Mouse (Mus musculus) stomach, embryonic 16.5 days (tissue): ENCODE measurements at regions not wholly inside any gene's neighbourhood (a gene's known extent, or its start where the extent isn't known, plus 50 kb on each side); places are given as distances from the start of the nearest gene placed in this dataset.

Source experiments
- ATAC-seq: fragments of 200-750 bp; cut with Nextera tagmentation; 2 replicates; pipeline ENCODE4 v1.8.0; 2017; ENCODE audit warnings: moderate number of reproducible peaks, moderate TSS enrichment; ENCODE audit not compliant: insufficient read depth, low FRiP score
- H3K27ac ChIP-seq: fragments of 300-500 bp; sonication (generic); 2 replicates; pipeline ENCODE4 v1.5.1; 2014; ENCODE audit warnings: low read length
- H3K27me3 ChIP-seq: fragments of 300-500 bp; sonication (generic); 2 replicates; pipeline ENCODE4 v1.6.1; 2014; ENCODE audit warnings: low read length, control low read depth, mixed read lengths; ENCODE audit not compliant: control insufficient read depth, insufficient read depth
- H3K36me3 ChIP-seq: fragments of 300-500 bp; sonication (generic); 2 replicates; pipeline ENCODE4 v1.6.1; 2014; ENCODE audit warnings: low read length; ENCODE audit not compliant: control insufficient read depth, insufficient read depth
- H3K4me1 ChIP-seq: fragments of 300-500 bp; sonication (generic); 2 replicates; pipeline ENCODE4 v1.6.1; 2014; ENCODE audit warnings: low read length, control low read depth, mixed read lengths; ENCODE audit not compliant: control insufficient read depth, insufficient read depth
- H3K4me2 ChIP-seq: fragments of 300-500 bp; sonication (generic); 2 replicates; pipeline ENCODE4 v1.6.1; 2014; ENCODE audit warnings: low read depth, low read length, mixed read lengths
- H3K4me3 ChIP-seq: fragments of 300-500 bp; sonication (generic); replicated peaks from 2 replicates; pipeline ENCODE4 v1.5.1; 2014; ENCODE audit warnings: mild to moderate bottlenecking, low read length
- H3K9ac ChIP-seq: fragments of 300-500 bp; sonication (generic); 2 replicates; pipeline ENCODE4 v1.6.1; 2014; ENCODE audit warnings: low read length
- H3K9me3 ChIP-seq: fragments of 300-500 bp; sonication (generic); replicated peaks from 2 replicates; pipeline ENCODE4 v1.6.1; 2016; ENCODE audit warnings: low read length, control low read depth; ENCODE audit not compliant: control insufficient read depth
- WGBS: fragments of 180-500 bp; shearing (Covaris S2); extraction: QIAGEN DNeasy Blood & Tissue Kit; methylation state at CpG from one replicate; pipeline ENCODE4 v1.1.7; 2014; 5-methylcytosine and 5-hydroxymethylcytosine counted together

DNA sequence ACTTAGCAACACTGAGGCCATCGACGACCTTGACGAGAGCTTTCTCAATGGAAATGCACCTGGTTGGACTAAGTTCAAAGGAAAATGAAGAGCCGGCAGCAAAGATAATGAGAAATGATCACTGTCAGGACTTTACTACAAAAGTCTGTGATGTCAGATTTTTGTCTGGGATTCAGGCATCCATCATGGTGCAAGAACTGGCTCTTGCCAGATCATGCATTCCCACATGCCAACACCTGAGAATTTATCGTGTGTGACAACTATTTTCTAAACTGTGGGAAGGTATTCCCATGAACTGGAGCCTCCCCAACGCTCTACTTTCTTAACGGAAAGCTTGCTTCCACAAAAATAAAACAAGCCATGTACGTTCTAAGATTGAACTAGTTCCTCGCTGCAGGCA, 58.1 kb downstream of the Irx6 start:
- no peak for ATAC-seq
- no peaks in the 10 kb centered on the region for H3K27me3 ChIP-seq
- no peak overlapping the region for H3K27ac ChIP-seq
- no peaks in the 10 kb centered on the region for H3K4me1 ChIP-seq
- no peak overlapping the region for H3K4me2 ChIP-seq
- no peak overlapping the region for H3K4me3 ChIP-seq
- 86% methylated on average over 9 of the region's 9 CpGs for WGBS
- H3K9me3 ChIP-seq = no peaks in the 10 kb centered on the region
- H3K36me3 ChIP-seq = no peaks in the 10 kb centered on the region
- no peak overlapping the region for H3K9ac ChIP-seq

DNA sequence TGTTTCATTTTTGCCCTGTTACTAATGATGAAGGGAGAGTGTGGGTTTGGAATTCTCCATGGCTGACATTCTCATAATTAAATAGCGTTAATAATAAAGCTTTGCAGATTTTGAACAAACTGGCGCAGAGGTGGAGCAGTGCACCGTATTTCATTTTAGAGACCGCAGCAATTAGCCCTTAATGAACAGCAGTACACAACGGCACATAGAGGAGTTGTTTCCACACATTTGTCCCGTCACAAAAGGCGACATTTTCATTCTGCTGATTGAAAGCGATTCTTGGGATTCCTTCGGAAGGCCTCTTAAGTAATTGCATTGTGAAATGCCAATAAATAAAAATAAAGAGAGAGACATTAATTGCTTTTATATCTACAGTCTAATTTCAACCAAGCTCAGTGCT, 61.6 kb downstream of the Irx6 start:
- 88% methylated on average over 9 of the region's 9 CpGs for WGBS

DNA sequence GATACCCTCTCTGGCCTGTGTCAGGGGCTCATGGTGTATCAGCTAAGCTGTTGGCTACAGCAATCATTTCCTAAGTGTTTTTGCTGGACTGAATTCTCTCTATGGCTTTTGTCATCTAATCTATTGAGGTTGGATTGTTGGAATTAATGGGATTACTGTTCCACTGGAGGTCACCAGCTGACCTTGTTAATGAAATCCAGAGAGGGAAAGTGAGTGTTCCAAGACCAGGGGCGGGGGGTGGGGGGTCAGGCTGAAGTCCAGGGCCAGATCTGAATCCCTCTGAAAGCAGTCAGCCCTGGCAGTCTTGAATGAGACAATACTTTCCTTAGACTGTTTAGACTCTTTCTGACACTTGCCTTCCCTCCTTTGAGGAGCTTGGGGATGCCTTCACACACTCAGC, 64.0 kb downstream of the Irx6 start:
- Histone ChIP-seq H3K9me3 (no peaks in the 10 kb centered on the region), H3K4me2 (no peak overlapping the region), H3K4me1 (no peaks in the 10 kb centered on the region), H3K36me3 (no peaks in the 10 kb centered on the region), H3K9ac (no peak overlapping the region), H3K27me3 (no peaks in the 10 kb centered on the region), H3K27ac (no peak overlapping the region), H3K4me3 (no peak overlapping the region)
- ATAC-seq = no peak
- 48% methylated on average over 1 of the region's 1 CpGs for WGBS

More for the DNA sequence above, 61.6 kb downstream of the Irx6 start:
- no peaks in the 10 kb centered on the region for H3K27me3 ChIP-seq
- no peak for ATAC-seq
- H3K4me1 ChIP-seq = no peaks in the 10 kb centered on the region
- H3K9me3 ChIP-seq = no peaks in the 10 kb centered on the region
- no peaks in the 10 kb centered on the region for H3K36me3 ChIP-seq
- no peak overlapping the region for H3K9ac ChIP-seq
- H3K4me2 ChIP-seq = no peak overlapping the region
- no peak overlapping the region for H3K4me3 ChIP-seq
- no peak overlapping the region for H3K27ac ChIP-seq

DNA sequence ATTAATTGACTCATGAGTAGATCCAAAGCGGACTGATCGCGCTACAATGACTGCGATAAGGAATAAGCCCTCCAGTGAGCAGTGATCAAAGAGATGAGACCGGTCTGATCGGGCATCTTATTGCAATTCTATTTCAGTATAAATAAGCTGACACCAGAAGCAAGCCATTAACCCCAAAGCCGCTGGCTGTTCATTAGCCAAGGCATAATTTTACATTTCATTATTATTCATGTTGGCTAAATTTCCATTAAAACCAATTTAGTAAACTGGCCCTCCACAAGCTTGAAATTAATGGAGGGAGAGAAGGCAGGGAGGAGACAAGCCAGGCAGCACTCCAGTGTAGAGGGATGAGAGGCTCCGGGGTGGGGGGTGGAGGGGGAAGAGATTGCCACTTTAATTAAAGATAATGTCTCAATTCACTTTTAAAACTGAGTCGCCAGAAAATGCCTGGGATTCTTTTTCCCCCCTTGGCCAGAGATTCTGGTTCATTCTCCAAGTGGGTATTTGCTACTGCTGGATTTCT, 66.3 kb downstream of the Irx6 start:
- Histone ChIP-seq H3K4me3 (no peak overlapping the region), H3K36me3 (no peaks in the 10 kb centered on the region), H3K27me3 (no peaks in the 10 kb centered on the region), H3K27ac (no peak overlapping the region), H3K9me3 (no peaks in the 10 kb centered on the region), H3K4me2 (no peak overlapping the region), H3K4me1 (no peaks in the 10 kb centered on the region), H3K9ac (no peak overlapping the region)
- 79% methylated on average over 9 of the region's 9 CpGs for WGBS
- ATAC-seq = no peak

DNA sequence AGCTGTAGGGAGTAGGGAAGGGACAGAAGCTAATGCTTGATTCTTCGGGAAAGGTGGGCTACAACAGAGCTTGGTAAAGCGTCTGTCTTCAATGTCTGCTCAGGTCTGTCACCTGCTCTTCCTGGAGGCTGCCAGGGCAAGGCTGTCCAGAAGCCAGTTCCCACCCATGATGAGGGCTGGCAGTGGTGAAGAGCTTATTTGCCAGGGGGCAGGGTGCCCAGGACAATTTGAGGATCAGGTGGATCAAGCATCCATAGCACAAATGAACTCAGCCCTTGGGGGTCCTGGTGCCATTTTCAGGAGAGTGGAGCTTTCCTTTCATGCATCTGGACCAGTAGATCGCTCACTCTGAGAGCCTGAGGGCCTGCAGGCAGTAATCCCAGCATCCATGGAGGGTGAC, 67.7 kb downstream of the Irx6 start:
- no peaks in the 10 kb centered on the region for H3K36me3 ChIP-seq
- no peak for ATAC-seq
- H3K4me2 ChIP-seq = no peak overlapping the region
- H3K4me1 ChIP-seq = no peaks in the 10 kb centered on the region
- H3K4me3 ChIP-seq = no peak overlapping the region
- no peaks in the 10 kb centered on the region for H3K9me3 ChIP-seq
- no peaks in the 10 kb centered on the region for H3K27me3 ChIP-seq
- 75% methylated on average over 3 of the region's 3 CpGs for WGBS
- H3K9ac ChIP-seq = no peak overlapping the region
- H3K27ac ChIP-seq = no peak overlapping the region

DNA sequence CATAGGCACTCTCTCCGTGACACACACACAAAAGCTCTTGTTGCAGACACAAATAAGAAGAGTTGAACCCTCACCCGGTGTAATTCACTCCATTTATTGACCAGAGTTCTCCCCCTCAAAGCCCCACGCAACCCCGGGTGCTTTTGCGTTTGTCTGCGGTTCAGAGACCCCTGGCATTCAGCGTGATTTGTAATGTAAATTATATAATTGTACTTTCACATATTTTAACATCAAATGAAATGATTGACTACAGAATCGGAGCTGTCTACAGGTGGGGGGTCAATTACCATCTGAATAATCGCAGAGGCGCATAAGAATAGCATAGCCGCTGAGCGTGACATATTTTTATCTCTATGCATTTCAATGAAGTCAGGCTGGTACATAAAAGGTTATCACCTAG, 69.0 kb downstream of the Irx6 start:
- Histone ChIP-seq H3K27ac (no peak overlapping the region), H3K9me3 (no peaks in the 10 kb centered on the region), H3K36me3 (no peaks in the 10 kb centered on the region), H3K4me3 (no peak overlapping the region), H3K4me1 (no peaks in the 10 kb centered on the region), H3K4me2 (no peak overlapping the region), H3K9ac (no peak overlapping the region), H3K27me3 (no peaks in the 10 kb centered on the region)
- 62% methylated on average over 12 of the region's 12 CpGs for WGBS
- no peak for ATAC-seq

DNA sequence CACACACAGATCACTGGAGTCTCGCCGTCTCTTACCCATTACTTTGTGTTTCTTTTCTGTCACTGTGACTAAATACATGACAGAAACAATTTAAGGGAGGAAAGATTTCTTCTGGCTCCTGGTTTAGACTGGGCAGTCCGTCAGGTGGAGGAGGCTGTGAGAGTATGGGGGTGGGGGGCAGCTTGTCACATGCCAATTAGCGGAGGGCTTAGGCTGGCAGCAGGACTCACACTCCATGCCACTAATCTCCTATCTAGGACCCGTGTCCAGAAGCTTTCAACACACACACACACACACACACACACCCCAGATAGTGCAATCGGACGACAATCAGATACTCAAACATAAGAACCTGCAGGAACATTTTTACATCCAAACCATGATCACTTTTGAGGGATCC, 73.0 kb downstream of the Irx6 start:
- H3K4me2 ChIP-seq = no peak overlapping the region
- ATAC-seq = no peak
- H3K4me3 ChIP-seq = no peak overlapping the region
- WGBS = 59% methylated on average over 7 of the region's 7 CpGs
- no peaks in the 10 kb centered on the region for H3K27me3 ChIP-seq
- no peaks in the 10 kb centered on the region for H3K36me3 ChIP-seq
- no peak overlapping the region for H3K9ac ChIP-seq
- H3K4me1 ChIP-seq = no peaks in the 10 kb centered on the region
- no peak overlapping the region for H3K27ac ChIP-seq
- H3K9me3 ChIP-seq = no peaks in the 10 kb centered on the region

DNA sequence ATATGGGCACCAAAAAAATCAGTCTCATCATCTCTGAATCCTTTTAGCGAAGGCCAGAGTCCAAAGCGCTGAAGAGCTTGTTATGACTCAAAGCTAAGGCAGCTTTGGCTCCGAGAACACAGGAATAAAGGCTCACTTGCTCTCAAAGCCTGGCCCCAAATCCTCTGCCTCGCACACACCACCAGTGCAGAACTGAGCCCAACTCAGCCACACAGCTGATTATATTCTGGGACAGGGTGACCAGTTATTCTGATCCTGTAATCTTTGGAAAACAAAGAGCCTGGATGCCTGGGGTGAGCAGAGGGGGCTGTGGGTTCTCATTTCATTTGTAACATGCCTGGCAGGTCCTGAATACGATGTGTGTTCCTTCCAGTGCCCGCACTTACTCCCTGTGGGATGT, 73.9 kb downstream of the Irx6 start:
- ATAC-seq = no peak
- Histone ChIP-seq H3K9ac (no peak overlapping the region), H3K4me2 (no peak overlapping the region), H3K27me3 (no peaks in the 10 kb centered on the region), H3K36me3 (no peaks in the 10 kb centered on the region), H3K4me1 (no peaks in the 10 kb centered on the region), H3K4me3 (no peak overlapping the region), H3K9me3 (no peaks in the 10 kb centered on the region), H3K27ac (no peak overlapping the region)
- WGBS = 75% methylated on average over 6 of the region's 6 CpGs

DNA sequence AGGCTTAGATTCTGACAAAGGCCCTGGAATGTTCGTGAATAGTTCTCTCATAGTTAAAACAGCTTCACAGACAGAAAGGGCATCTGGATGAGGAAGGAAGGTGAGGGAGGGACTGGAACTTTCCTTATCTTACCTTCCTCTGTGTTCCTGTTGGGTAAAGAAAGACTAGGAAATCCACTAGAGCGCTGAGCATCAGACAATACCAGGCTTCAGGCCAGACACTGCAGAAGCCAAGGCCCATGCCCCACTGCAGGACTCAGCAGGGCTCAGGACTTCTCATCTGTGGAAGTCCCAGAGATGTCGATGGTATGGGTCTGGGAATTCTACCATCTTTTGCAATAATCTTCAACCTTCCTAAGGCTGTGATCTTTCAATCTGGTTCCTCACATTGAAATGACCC, 67.2 kb upstream of the Mmp2 start:
- no peak overlapping the region for H3K27ac ChIP-seq
- H3K4me3 ChIP-seq = no peak overlapping the region
- no peaks in the 10 kb centered on the region for H3K36me3 ChIP-seq
- no peaks in the 10 kb centered on the region for H3K4me1 ChIP-seq
- no peak overlapping the region for H3K4me2 ChIP-seq
- no peaks in the 10 kb centered on the region for H3K27me3 ChIP-seq
- ATAC-seq = no peak
- 81% methylated on average over 3 of the region's 3 CpGs for WGBS
- no peaks in the 10 kb centered on the region; the same call in 1 of the 2 replicates for H3K9me3 ChIP-seq
- no peak overlapping the region for H3K9ac ChIP-seq

DNA sequence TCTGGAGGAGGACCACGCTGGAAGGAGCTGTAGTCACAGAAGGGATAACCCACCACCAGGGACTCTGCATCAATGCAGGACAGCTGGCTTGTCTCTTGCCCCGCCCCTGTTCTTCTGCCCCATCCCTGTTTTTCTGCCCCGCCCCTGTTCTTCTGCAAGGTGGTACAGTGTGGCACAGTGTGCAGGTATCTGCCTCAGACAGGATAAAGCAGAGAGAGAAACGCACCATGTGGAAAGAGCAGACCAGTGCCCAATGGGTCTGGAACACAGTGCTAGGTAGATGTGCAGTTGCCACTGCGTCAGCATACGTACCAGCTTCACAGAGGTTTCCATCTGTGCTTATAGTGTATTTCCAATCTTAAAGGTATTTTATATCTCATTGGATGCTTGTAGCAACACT, 66.2 kb upstream of the Mmp2 start:
- Histone ChIP-seq H3K4me3 (no peak overlapping the region), H3K4me2 (no peak overlapping the region), H3K9me3 (no peaks in the 10 kb centered on the region; the same call in 1 of the 2 replicates), H3K9ac (no peak overlapping the region), H3K4me1 (no peaks in the 10 kb centered on the region), H3K27me3 (no peaks in the 10 kb centered on the region), H3K36me3 (no peaks in the 10 kb centered on the region), H3K27ac (no peak overlapping the region)
- 88% methylated on average over 6 of the region's 6 CpGs for WGBS
- no peak for ATAC-seq
